Mouse (Mus musculus) frontal cortex, postnatal 36 days (tissue): ENCODE results near the gene Zfp654.
"Not testable (repeated sequence)": the region's sequence is repeated elsewhere in the genome, so short reads cannot be mapped to it uniquely, and the experiment has no call there.

Experiments used
- DNase-seq, 2 experiments: peaks; one replicate each; pipeline ENCODE4 v3.0.0; 2022; ENCODE audit warnings: low spot score in 2 of 2

Gene Zfp654

GRCm38 (mm10) chr16:64851563-64852362 lies at the start of gene Zfp654, which contains the start of gene Cggbp1:
Gene Zfp654, minus strand, starts transcription at chr16:64851652.
Gene Cggbp1, plus strand, starts transcription at chr16:64851996.
- peak; percentile 100 for DNase-seq

DNA sequence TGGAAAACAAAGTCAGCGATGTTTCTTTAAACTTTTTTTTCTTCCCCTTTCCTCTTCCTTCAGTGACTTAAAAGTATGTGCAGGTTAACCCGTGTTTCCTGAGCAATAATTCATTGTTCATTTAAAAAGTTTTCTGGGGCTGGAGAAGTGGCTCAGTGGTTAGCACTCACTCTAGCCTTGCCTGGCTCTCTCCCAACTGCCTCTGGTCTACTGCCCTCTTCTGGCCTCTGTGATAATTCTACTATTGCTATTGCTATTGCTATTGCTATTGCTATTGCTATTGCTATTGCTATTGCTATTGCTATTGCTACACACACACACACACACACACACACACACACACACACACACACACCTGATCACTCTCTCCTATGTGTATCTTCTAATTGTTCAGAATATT lies 47.6 kb upstream of the Zfp654 start:
- no peak for DNase-seq

- DNase-seq, result no peak
Observed at GRCm38 (mm10) chr16:64889496-64889895, 38.0 kb upstream of the Zfp654 start.

DNA sequence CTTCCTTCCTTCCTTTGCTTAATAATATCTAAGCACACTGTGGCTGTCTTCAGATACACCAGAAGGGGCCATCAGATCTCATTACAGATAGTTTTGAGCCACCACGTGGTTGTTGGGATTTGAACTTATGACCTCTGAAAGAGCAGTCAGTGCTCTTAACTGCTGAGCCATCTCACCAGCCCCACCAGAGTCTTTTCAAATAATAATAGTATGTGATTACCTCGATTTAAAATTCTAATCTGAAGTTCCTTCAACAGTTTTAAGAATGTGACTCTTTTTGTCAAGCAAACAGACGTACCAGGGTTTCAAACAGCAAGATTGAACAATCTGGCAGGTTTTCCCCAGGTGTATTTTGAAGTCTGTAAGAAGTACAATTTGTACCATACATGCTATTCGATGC lies 34.1 kb upstream of the Zfp654 start:
- DNase-seq, result no peak

DNA sequence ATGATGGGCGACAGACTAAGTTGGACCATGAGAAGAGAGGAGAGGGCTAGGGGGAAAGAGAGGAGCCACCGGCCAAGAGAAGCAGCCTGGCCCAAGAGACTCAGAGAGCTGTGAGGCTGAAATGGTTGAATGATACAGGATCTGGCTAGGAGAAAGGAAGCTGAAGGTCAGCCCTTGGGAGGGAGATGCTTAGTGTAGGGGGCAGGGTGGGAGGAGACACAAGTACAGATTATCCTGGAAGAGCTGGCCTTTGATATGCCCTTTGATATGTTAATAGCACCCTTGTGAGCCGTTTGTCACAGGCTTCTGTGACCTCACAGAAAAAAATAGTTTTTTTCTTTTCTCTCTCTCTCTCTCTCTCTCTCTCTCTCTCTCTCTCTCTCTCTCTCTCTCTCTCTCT lies 33.7 kb upstream of the Zfp654 start:
- DNase-seq, result no peak

- no peak for DNase-seq
Observed at GRCm38 (mm10) chr16:64884420-64884838, 33.0 kb upstream of the Zfp654 start.

- DNase-seq, result no peak
Observed at GRCm38 (mm10) chr16:64883896-64884295, 32.4 kb upstream of the Zfp654 start.

DNA sequence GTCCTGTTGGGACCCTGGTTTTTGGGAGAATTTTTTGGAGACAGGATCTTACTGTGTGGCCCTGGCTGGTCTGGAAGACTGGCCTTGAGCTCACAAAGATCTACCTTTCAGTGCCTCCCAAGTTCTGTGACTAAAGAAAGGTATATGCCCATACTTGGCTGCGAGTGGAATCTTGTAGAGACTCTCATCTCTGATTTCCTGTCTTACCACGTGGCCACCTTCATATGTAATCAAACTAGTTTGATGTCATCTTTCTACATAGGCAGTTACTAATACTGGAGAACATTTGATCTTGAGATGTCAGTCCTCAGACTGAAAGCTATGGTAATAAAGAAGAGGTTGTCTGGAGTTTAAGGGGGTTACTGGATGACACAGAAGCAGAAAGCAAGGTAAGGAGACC lies 30.0 kb upstream of the Zfp654 start:
- no peak for DNase-seq

DNA sequence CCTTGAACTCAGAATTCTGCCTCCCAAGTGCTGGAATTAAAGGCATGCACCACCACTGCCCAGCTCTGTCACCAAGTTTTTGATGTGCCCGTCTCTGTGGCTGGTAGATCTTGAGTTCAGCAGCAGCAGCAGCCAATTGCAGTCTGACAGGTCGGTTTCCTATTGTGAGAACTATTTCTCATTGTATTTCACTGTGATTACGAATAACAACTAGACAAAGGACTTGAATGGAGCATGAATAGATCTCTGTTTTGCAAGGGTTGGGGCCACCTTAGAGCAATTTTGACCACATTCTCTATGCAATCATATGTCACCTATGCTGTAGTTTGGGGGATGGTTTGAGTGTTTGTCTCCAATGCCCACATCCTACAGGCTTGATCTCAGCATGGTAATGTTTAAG lies 29.5 kb upstream of the Zfp654 start:
- DNase-seq, result no peak

- no peak for DNase-seq
Observed at GRCm38 (mm10) chr16:64879735-64880134, 28.3 kb upstream of the Zfp654 start.

- no peak for DNase-seq
Observed at GRCm38 (mm10) chr16:64878611-64879132, 27.2 kb upstream of the Zfp654 start.

DNA sequence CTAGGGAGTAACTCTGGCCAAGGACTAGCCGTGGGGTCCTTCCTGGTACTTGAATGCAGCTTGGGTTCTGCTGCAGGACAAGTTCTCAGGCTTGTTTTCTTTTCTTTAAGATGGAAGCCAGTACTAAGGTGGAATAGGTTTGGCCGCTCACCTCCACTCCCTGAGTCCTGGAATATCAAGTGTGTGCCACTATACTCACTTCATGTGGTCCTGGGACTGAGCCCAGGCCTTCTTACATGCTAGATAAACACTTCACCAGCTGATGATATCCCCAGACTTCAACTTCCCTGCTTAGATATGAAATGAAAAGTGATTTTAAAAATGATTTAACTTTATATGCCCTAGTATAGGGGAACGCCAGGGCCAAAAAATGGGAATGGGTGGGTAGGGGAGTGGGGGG lies 25.9 kb upstream of the Zfp654 start:
- DNase-seq, result no peak

DNA sequence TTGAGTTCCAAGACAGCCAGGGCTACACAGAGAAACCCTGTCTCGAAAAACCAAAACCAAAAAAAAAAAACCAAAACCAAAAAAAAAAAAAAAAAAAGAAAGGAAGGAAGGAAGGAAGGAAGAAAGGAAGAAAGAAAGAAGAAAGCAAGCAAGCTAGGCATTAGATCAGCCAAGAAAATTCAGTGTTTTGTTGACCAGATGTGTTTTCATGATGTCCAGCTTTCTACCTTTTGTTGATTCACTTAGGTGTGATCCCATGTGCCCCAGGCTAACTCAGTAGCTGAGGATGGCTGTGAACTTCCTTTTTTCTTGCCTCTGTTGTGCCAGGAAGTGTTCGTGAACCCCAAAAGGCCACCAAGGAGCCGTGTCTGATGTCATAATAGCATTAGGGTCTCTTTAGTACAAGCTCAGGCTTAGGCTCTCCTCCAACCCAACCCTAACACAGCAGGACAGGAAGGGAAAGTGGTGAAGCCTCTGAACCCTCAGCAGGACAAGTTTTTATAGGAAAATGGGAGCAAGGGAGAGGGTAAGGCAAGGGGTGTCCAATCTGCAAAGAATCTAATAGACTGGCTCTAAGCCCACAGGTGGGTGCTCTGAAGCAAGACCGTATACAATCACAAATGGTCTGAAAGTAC lies 25.3 kb upstream of the Zfp654 start:
- no peak for DNase-seq

GRCm38 (mm10) chr16:64875822-64876221 lies 24.4 kb upstream of the Zfp654 start:
- no peak for DNase-seq

GRCm38 (mm10) chr16:64875384-64875783 lies 23.9 kb upstream of the Zfp654 start:
- DNase-seq, result no peak

- peak; percentile 55 to 60 for DNase-seq
Observed at GRCm38 (mm10) chr16:64873416-64874305, 22.2 kb upstream of the Zfp654 start.

DNA sequence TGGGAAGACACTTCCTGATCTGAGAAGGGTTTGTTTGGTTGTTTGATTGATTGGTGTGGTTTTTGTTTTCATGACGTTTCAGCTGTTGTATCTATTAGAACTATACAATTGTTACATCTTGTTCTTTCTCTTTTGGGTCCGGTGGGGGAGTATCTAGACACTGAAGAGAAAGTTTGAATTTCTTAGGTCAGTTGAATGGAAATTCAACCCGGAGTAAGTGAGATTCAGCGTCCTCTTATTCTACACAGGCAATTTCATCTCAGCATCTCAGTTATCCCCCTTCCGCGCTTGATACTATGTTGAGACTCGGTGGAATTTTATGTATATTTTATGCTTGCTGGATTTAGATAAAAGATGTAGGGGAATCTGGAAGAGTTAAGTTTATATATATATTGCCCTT lies 21.4 kb upstream of the Zfp654 start:
- DNase-seq, result no peak

DNA sequence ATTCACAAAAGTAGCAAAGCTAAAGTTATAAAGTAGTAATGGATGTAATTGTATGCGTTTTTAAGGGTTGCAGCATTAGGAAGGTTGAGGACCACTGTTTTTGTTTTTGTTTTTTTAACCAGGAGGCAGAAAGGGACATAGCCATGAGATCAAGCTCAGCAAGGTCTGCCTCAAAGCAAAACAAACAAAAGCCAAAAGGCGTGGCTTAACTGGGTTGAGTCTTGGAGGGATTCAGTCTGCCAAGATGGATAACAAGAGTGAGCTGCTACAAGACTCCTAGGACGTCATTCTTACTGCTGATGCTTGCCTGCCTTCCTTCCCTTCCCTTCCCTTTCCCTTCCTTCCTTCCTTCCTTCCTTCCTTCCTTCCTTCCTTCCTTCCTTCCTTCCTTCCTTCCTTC lies 20.8 kb upstream of the Zfp654 start:
- DNase-seq, result no peak

GRCm38 (mm10) chr16:64869621-64870020 lies 18.2 kb upstream of the Zfp654 start:
- DNase-seq, result no peak

GRCm38 (mm10) chr16:64868613-64869012 lies 17.2 kb upstream of the Zfp654 start:
- DNase-seq, result no peak

GRCm38 (mm10) chr16:64865841-64866240 lies 14.4 kb upstream of the Zfp654 start:
- DNase-seq, result not testable (repeated sequence)

DNA sequence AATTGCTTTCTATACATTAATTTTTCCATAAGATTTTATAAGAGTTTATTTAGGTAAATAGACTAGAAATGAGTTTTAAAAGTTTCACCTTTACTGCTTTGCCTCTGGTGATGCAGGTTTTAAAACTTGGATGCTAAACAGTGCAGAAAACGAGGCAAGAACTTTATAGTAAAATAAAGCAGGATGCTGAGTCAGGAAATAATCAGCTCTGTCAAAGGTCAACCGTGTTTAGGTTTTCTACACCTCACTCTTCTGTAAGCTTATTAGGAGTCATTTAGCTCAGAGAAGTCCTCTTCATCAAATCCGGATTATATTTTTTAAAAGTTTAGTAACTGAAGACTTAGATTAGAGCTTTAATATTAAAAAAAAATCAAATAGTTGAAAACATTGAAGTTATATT lies 5.5 kb upstream of the Zfp654 start:
- no peak for DNase-seq
